Mouse (Mus musculus) Muller cell, postnatal 12 days (primary cell): ENCODE results near the gene Mroh7.
"Not testable (repeated sequence)": the region's sequence is repeated elsewhere in the genome, so short reads cannot be mapped to it uniquely, and the experiment has no call there.

Source experiments
- DNase-seq: peaks from one replicate; pipeline ENCODE4 v3.0.0-alpha.2; 2015; ENCODE audit errors: inconsistent ontology term

The Mroh7 gene

GRCm38 (mm10) chr4:106730814-106731213, at the start of gene Mroh7:
TSS of gene Mroh7 (minus strand) at chr4:106730925.
- no peak for DNase-seq

- peak; percentile 98 for DNase-seq
Observed at GRCm38 (mm10) chr4:106780045-106780444, 49.3 kb upstream of the Mroh7 start.

GRCm38 (mm10) chr4:106778116-106778788, 47.5 kb upstream of the Mroh7 start:
- peak; percentile 93 for DNase-seq

GRCm38 (mm10) chr4:106776998-106777397, 46.3 kb upstream of the Mroh7 start:
- no peak for DNase-seq

GRCm38 (mm10) chr4:106775767-106776166, 45.0 kb upstream of the Mroh7 start:
- not testable (repeated sequence) for DNase-seq

- no peak for DNase-seq
Observed at GRCm38 (mm10) chr4:106772558-106772957, 41.8 kb upstream of the Mroh7 start.

GRCm38 (mm10) chr4:106769306-106769705, 38.6 kb upstream of the Mroh7 start:
- no peak for DNase-seq

- no peak for DNase-seq
Observed at GRCm38 (mm10) chr4:106764166-106764565, 33.4 kb upstream of the Mroh7 start.

- DNase-seq = no peak
Observed at GRCm38 (mm10) chr4:106751726-106752125, 21.0 kb upstream of the Mroh7 start.

- DNase-seq = peak; percentile 67
Observed at GRCm38 (mm10) chr4:106749699-106750098, 19.0 kb upstream of the Mroh7 start.

GRCm38 (mm10) chr4:106747001-106747580, 16.4 kb upstream of the Mroh7 start:
- DNase-seq = no peak

- no peak for DNase-seq
Observed at GRCm38 (mm10) chr4:106745862-106746261, 15.1 kb upstream of the Mroh7 start.

GRCm38 (mm10) chr4:106737904-106738303, 7.2 kb upstream of the Mroh7 start:
- DNase-seq = no peak

- DNase-seq = not testable (repeated sequence)
Observed at GRCm38 (mm10) chr4:106736884-106737283, 6.2 kb upstream of the Mroh7 start.

GRCm38 (mm10) chr4:106733636-106734035, 2.9 kb upstream of the Mroh7 start, which contains the start of gene Fam151a:
TSS of gene Fam151a (plus strand) at chr4:106733889.
- DNase-seq = no peak

- DNase-seq = no peak
Observed at GRCm38 (mm10) chr4:106720631-106721030, 10.1 kb downstream of the Mroh7 start.

GRCm38 (mm10) chr4:106713622-106714021, 17.1 kb downstream of the Mroh7 start:
- DNase-seq = no peak

GRCm38 (mm10) chr4:106708408-106708807, 22.3 kb downstream of the Mroh7 start:
- DNase-seq = peak; percentile 34

GRCm38 (mm10) chr4:106707957-106708356, 22.8 kb downstream of the Mroh7 start:
- peak; percentile 1 for DNase-seq

GRCm38 (mm10) chr4:106705096-106705665, 25.5 kb downstream of the Mroh7 start:
- DNase-seq = peak; percentile 40

GRCm38 (mm10) chr4:106704416-106704815, 26.3 kb downstream of the Mroh7 start:
- DNase-seq = peak; percentile 53

GRCm38 (mm10) chr4:106703956-106704355, 26.8 kb downstream of the Mroh7 start:
- DNase-seq = no peak

GRCm38 (mm10) chr4:106700798-106701197, 29.9 kb downstream of the Mroh7 start:
- DNase-seq = no peak
